Mouse (Mus musculus) thymus, postnatal 0 days (tissue): ENCODE measurements around the gene Rbfox3. TPM values are rescaled to one million over a fixed set of nuclear protein-coding genes. Genes with fewer than 3 reads are reported as not detected.

Source experiments
- DNase-seq: peaks from one replicate; pipeline ENCODE4 v3.0.0-alpha.2; 2015; ENCODE audit warnings: low spot score
- polyA plus RNA-seq: library from polyadenylated mRNA; unstranded; fragments of >200 nt; fragmentation: Nextera tagmentation; extraction: Ambion mirVana; gene quantifications from 2 replicates; pipeline ENCODE4 v1.2.1, GENCODE M21; 2015

Gene Rbfox3
- 0.26 and 0.28 TPM in 2 replicates for polyA plus RNA-seq

DNA sequence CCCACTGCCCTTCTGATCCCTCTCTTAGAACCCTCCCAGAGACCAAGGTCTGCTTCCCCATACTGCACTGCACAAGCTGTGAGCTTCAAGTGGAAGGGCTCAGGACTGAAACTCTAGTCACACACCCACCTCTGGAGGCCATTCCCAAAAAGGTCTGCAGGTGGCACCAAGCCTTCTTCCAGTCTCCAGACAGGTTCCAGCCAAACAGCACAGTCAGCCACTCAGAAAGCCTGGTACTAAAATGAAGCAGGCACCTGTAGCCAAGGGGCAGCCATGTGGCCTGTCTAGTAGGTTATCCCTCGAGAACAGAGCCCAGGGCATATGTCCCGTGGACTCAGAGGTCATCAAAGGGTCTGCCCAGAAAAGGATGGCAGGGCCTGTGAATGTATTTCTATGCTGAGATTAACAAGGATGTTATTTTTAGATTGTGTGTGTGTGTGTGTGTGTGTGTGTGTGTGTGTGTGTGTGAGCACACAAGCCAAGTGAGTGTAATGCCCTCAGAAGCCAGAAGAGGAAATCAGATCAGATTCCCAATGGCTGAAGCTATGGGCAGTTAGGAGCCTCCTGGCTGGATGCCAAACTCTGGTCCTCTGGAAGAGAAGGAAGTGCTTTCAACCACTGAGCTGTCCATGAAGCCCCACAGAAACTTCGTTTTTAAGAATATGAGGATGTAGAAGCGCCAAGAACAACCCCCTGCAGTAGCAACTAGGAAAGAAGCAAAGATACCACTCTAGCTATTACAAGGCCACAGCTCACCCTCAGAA is at the start of gene Rbfox3:
Gene Rbfox3 (minus strand): TSS at position 291 of the 764 bp plus-strand sequence.
- no peak for DNase-seq

DNA sequence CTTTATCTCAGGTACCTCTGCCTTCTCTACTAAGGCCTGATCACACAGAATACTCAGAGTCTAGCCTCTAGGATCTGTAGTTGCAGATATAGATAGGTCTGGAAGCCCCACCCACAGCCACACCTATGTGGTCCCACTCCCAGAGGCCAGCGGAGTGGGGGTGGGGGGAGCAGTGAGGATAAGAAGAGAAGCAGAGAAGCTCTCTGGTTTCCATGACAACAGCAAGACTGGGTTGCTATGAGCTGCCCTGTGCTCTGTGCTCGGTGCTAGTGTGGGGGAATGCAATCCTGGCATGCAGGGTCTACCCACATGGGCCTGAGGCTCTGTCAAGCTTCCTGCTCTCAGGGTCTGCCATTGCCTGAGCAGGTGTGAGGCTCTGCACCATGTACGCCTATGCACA is 49.3 kb upstream of the Rbfox3 start:
- DNase-seq, result no peak

DNA sequence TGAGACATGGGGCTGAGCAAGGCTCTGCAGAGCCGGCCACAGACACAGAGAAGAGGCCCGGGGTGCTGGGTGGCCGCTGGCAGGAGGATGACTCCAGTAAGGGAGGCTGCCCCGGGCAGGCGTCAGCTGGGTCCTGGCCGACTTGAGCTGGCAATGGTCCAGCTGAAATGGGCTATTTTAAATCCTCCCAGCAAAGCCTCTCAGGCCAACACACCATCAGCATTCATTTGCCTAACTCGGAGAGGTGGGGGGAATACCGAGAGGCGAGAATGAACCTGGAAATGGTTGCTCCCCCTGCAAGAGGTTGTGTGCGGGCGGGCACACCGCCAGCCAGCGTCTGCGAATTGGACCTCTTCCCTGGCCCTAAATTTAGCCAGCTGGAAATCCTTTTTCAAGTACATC is 45.7 kb upstream of the Rbfox3 start:
- no peak for DNase-seq

DNA sequence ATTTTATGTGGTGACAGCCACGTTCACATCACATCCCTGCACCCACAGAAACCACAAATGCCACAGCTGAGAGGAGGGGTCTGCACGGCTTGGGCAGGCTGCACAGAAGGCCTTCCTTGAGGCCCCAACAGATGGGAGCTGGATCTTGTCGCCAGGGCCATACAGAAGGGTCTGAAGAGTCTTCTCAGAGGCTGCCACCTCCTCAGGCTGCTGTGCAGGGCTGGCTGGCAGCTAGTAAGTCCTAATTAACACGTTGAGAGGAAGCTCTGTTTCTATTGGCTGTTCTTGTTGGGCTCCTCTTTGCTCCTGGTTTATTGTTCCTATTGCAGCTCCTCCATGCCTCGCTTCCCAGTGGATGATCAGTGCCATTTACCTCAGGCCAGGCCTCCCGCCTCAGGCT is 43.6 kb upstream of the Rbfox3 start:
- DNase-seq, result no peak

DNA sequence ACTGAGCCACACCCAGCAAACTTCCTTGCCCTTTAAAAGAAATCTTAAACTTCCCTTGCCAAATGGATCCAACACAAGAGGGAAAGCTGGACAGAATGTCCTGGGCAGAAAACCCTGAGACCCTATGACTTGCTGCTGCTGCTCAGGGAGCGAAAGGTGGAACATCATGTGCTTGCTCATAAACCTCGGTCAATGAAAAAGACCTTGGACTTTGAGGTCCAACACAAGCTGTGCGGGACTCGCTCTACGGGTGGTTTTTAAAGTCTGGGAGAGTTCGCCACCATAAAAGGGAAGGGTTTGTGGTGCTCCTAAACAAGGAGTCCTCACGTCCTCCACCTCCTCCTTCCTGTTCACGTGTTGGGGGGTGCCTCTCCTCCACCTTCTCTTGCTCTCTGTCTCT is 34.5 kb upstream of the Rbfox3 start:
- DNase-seq, result no peak

DNA sequence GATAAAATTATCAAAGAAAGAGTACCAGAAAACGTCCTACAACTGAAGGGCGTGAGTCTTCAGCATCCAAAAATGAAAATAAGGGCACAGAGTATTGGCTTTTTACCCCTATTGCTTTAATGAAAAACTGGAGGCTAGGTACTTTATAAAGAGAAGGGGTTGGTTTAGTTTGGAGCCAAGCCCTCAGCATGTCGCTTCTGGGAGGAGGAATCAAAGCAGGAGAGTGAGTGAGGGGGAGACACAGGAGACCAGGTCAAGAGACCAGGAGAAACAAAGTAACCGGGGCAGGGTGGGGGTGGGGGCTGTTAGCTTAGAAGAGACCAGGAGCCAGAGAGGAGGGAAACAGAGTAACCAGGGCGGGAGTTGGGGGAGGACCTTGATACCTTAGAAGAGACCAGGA is 29.9 kb upstream of the Rbfox3 start:
- no peak for DNase-seq

DNA sequence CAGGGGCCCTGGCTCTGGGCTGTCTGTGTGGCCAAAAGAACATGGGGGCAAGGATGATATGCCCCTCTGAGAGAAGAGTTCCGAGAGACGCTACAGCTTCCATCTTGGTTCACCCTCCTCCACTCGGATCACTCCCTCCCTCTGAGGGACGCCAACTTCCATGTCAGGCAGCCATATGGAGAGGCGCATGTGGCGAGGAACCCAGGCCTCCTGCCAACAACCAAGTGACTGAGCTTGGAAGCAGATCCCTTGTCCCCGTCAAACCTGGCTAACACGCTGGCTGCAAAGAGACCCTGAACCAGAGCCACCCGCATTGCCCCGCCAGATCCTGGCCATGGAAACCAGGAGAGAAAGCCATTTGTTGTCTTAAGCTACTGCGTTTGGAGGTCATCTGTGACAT is 29.1 kb upstream of the Rbfox3 start:
- DNase-seq, result no peak

DNA sequence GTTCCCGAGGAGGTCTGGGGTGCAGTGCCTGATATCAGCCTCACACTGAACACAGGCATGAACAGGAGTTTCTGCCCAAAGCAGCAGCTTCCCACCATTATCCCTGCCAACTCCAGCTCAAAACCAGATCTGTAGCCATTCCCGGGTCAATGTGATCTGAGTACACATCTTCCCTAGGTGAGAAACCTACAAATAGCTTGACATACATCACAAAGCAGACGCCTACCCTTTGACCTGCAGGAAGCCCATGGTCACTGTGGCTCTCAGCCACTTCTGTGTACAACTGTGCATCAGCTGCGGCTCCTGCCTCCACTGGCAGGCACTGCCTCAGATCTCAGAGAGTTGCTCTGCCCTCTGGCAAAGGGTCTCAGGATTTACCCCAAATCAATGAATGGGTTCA is 28.3 kb upstream of the Rbfox3 start:
- no peak for DNase-seq

DNA sequence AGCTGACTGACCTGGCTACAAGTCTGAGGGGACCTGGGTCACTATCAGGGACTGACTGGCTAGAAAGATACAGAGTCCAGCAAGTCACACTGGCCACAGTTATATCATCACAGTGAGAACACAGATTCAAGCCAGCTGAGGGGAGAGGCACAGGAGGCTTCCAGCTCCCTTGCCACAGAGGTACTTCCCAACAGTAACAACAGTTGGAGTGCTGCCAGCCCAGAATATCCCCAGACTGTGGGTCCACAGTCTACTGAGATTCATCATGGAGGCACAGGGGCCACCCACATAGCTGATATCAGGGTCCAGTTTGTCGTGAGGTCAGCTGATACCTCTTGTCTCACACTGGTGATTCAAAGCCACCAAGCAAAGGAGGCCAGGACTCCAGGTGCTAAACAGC is 23.5 kb upstream of the Rbfox3 start:
- no peak for DNase-seq

DNA sequence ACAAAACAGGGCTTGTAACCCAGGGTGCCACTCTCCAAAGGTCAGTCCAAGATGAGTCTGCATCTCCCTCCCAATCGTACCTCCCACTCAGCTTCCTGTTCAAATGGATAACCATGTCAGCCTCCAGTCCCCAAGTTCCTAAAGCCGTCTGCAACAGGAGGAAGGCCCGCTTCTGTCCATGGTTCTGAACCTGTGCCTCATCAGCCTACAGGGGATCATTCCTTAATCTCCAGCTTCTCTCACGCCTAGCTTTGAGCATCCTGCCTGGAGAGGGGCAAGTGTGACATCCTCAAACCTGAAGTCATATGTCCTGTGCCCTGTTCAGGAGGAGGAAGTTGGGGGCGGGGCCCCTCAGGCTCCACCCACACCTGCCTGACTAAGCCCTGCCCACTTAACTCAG is 15.7 kb upstream of the Rbfox3 start:
- DNase-seq, result no peak

DNA sequence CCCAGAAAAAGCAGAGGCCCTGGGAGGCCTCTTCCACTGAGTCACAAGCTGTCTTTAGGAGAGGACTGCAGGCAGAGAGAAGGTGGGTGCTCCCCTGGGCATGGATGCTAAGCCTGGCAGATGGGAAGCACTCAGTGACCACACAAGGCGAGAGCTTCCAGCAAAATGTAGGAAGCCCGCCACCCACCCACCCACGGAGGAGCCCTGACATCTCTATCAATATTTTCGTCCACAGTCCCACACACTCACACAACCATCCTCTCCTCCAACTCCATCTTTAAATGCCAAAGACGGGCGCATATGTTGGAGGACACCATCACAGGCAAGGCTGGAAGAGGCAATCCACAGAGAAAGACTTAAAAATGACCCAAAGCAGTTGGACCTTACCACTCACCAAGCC is 10.5 kb upstream of the Rbfox3 start:
- DNase-seq, result no peak

DNA sequence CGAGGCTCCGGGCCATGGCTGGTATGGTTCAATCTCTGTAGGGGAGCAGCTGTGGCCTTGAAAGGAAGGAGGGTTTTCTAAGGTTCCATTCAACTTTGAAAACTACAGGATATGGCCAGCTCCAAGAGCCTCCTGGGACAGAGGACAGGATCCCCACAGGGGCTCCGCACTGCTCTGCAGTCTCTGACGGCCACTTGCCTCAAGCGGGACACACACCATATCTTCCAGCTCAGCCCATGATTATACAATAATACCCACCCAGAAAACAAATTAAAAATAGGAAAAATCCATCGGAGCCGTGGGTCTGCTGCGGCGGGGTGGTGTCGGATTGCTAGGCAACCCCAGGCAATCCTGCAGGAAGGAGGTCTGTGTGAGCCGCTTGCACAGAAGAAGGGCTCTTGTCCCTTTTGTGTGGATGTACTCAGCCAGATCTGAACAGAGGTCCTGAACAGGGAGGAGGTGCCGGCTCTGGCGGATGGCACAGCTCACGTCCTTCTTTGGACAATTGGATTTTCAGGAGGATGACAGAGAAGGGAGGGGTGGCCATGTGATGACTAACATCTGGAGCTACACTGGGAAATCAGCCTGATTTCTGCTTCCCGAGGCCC is 5.1 kb upstream of the Rbfox3 start:
- no peak for DNase-seq

DNA sequence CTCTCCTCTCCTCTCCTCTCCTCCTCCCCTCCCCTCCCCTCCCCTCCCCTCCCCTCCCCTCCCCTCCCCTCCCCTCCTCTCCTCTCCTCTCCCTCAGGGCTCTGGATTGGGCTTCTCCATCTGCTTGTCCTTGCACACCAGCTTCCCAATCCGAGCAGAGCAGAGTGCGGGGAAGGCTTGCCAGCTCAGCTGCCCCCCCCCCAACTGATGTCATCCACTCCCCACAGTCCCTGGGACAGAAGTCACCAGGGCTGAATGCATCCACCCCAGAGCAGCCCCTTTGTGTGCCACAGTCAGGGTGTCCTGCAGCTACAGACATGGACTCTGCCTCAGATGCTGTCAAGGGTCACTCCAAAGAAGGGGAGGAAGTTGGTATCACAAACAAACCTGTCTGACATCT is 4.5 kb upstream of the Rbfox3 start:
- no peak for DNase-seq

DNA sequence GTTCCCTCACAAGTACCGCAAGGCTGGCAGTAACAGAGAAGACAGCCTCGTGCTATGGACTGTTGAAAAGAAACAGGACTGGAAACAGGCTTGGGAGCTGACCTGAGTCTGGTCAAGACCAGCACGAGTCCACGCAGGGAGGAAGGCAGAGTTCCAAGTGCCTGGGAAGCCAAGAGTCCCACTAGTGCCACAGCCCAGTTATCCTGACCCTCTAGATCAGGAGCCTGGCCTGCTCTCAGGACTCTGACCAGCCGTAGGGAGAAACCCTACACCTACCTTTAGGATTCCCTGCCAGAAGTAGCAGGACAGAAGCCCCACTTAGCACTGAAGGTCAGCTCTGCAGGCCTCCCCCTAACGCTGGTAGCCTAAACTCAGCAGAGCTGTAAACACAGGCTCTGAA is 1.3 kb upstream of the Rbfox3 start:
- no peak for DNase-seq

DNA sequence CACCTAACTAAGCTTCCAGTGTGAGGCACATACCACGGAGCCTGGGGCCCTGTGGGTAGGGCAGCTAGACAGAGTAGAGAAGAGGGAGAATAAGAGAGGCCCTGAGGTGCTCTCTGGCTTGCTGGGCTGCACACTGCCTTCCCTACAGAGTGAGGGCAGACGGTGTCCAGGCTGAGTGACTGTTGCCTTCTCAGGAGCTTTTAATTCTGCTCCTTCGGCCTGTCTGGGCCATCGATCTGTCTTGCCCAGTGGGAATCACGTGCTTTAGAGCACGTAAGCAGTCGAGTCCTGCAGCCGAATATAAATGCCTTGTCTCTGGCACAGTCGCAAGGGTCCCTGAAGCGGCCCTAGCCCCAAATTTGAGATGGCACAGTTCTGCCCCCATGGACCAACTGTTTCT is 641 bp downstream of the Rbfox3 start:
- no peak for DNase-seq

DNA sequence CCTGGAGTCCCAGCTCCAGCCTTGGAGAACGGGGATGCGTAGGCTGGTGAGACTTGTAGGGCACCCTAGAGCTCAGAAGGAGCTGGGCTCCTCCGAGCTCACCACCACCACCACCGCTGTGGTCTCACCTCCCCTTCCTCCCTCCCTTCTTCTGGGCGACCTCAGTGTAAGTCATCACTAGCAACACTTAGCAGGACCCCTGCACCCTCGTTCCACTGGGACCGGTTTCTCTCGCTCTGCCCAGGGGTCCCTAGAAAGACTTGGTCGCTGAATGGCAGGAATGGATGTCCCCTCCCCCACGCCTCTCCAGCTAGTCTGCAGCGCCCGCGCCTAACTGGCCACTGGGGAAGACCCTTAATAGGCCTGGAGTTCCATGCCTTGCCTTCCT is 1.6 kb downstream of the Rbfox3 start:
- no peak for DNase-seq

DNA sequence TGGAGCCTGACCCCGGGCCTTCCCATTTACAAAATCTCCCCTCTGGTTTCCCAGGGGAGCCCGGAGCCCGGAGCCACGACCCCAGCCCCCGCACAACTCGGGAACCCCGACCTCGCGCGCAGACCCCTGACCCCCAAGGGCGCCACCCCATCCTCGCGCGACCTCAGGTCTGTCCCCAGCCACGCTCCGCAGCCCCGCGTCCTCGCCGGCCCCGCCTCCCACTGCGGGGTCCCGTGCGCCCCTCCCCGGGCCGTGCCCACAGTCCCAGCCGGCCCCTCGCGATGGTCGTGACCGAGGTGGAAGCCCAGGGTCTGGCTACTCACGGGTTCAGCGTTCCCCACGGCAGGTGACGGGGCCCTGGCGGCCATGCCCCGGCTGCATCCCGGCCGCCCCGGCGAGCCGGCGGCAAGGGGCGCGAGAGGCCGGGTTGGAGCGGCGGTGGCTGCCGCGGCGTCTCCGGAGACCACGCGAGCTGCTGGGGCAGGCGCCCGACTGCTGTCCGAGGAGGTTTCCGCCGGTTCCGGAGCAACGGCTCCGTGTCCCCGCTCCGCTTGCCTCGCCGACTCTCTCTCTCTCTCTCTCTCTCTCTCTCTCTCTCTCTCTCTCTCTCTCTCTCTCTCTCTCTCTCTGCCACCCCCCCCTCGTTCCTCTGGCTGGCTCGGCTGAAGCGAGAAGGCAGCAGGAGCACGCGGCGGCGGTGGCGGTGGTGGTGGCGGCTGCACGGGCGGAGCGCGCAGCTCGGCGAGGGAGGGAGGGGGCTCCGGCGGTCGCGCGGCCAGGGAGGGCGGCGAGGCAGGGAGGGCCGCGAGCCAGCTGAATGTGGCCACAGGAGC is 2.2 kb downstream of the Rbfox3 start:
- no peak for DNase-seq

DNA sequence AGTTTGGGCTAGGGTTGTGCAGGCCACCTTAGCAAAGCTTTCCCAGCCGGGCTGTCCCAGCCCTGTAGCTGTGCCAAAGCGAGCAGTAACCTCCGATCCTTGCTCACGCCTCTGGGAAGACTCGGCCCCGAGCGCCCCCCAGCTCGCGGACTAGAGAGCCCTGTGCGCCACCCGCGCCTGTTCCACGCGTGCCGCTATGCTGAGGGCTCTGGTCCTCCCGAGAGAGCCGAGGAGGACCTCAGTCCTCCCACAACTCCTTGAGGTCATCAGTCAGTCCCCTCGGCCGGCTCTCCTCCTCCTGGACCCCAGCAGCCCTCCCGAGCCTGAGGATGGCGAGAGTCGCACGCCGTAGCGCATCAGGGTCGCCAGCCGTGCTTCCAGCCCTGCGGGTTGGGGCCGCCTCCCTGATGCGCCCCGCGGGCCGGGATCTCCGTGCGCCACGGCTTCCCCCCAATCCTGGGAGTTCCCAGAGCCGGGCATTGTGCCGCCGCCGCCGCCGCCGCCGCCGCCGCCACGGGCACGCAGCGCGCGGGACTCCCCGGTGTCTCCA is 2.9 kb downstream of the Rbfox3 start:
- DNase-seq, result no peak

DNA sequence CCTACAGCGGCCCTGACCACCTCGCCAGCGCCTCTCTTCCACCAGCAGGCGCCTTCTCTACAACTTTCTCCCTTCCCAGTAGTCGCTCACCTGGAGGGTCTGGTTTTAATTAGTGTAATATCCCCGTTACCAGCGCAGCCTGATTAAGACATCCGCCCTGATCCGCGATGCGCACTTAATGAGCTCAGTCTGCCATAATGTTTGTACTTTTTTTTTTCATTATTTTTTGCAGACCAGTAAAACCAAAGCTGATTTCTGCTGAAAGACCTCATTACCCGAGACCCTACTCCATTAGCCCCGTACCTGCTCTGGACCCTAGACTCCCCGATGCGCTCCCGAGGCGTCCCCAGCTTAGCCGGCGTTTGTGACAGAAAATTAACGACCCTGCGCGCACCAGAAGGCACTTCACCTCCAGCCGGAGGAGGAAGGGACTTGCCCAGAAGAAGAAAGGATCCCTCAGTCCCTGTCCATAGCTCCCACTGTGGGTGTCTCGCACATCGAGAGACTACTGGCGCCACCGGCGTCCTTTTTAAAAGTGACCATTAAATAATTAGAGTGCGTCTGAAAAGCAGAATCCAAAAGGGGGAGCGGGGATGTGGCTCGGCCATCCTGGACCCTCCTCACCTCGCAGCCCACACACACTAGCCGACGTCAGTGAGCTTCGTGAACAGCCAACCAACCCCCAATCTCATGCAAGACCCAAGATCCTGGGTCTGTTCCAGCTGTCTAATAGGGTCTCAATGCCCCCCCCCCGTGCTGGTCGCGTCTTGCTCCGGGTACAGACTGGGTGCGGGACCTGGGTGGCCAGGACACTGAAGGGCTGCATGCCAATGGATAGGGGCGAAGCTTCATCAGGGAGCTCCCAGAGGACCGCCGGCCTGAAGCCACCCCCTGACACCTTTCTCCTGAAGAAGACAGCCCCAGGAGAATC is 3.7 kb downstream of the Rbfox3 start:
- no peak for DNase-seq

DNA sequence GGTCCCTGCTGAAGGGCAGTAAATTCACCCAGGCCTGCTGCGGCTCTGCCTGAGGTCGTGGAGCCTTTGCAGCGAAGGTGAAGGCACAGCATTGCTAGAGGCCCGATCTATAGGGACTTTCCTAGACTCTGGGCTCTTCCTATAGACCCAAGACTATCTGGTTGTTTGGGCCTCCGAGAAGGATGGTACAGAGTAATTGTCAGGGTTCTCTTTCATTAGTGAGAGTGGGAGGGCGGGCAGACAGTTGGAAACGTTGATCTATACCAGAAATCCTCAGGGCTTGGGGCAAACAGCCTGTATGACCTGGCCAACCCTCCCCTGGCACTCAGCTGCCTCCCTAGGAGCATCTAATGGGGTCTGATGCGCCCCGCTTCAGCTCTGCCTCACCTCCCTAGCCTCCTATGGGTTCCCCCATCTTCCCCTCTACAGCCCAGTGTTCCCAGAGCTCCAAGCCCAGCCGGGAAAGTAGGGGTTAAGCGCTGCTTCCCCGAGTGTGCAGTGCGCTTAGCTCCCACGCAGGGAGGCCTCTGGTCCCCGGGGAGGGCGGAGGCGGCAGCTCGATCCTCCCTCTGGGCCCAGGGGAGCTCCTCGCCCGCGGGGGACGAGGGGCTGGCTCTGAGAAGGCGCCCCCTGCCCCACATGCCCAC is 4.5 kb downstream of the Rbfox3 start:
- DNase-seq, result no peak
